Mouse (Mus musculus): Measurements from ENCODE around the gene Mid1.
"Not testable (repeated sequence)": the region's sequence is repeated elsewhere in the genome, so short reads cannot be mapped to it uniquely, and the experiment has no call there.

DNA sequence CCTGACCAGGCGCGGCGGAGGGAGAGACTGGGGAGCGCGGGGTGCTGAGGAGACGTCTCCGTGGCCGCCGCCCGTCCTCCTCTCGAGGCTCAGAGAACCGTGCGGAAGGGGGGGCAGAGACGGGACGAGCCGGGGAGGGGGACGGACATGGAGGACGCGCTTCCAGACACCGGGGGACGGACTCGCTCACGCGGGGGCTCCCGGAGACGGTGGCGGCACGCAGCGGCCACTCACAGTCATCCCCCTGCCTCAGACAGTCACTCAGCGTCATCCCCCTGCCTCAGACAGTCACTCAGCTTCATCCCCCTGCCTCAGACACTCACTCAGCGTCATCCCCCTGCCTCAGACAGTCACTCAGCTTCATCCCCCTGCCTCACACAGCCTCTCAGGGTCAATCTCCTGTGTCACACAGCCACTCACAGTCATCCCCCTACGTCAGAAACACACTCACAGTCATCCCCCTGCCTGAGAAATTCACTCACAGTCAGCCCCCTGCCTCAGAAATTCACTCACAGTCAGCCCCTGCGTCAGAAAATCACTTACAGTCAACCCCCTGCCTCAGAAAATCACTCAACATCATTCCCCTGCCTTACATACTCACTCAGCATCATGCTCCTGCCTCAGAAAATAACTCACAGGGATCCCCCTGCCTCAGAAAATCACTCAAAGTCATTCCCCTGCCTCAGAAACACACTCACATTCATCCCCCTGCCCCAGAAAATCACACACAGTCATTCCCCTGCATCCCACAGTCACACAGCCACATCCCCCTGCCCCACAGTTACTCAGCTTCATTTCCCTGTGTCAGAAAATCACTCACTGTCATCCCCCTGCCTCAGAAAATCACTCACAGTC, 309.2 kb downstream of the Mid1 start:
- TF ChIP-seq GATA2 (IDR thresholded peaks at IDR 0.05; ENCODE audit: borderline replicate concordance, low read depth, low read length); CTCF (IDR thresholded peaks at IDR 0.05; ENCODE audit: low read depth, low read length); TAL1 (conservative IDR thresholded peaks at IDR 0.05; ENCODE audit: low read depth, low read length); POLR2AphosphoS5 (IDR thresholded peaks at IDR 0.05; ENCODE audit: insufficient replicate concordance, low read depth, low read length); GATA1 (IDR thresholded peaks at IDR 0.05; ENCODE audit: borderline replicate concordance, low read length): not testable (repeated sequence)
